Mouse (Mus musculus): ENCODE measurements around the gene Arid1a.

DNA sequence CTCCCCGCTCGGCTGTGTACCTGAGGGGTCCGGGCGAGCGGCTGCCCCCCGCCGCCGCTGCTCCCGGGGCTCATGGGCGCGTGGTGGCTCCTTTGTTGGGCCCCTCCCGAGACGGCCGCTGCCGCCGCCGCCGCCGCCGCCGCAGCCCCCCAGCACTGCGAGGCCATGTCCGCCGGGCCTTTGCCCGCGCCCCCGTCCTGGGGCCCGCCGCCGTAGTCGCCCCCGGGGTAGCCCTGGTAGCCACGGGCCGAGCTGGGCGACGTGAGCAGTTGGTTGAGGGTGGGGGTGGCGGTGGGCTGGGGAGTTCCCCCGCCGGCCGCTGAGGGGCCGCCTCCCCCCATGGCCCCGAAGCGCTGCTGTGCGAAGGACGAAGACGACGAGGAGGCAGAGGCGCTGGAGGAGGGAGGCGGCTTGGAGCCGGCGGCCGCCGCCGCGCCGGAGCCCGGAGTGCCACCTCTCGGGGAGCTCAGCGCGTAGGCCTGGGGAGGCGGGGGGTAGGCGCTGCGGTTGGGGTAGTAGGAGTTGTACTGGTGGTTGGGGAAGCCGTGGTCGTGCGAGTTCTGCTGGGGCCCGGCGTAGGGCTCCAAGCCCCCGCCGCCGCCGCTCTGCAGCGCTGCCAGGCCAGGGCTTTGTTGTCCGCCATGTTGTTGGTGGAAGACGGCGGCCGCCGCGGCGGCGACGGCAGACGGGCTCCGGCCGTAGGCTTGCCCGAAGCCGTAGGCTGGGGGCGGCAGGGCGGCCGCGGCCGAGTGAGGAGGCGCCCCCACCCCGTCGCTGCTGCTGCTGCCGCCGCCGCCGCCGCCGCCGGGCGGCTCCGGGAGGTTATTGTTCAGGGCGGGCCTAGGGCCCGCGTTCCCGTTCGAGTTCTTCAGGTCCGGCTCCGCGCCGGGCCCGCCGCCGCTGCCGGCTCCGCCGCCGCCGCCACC lies 3.9 kb downstream of the Arid1a start:
- TF ChIP-seq GATA1 (IDR thresholded peaks at IDR 0.05; ENCODE audit: borderline replicate concordance, low read length) = no peak
- no peak for TF ChIP-seq CTCF (IDR thresholded peaks at IDR 0.05; ENCODE audit: low read depth, low read length)
- no peak for TF ChIP-seq TAL1 (conservative IDR thresholded peaks at IDR 0.05; ENCODE audit: low read depth, low read length)
- TF ChIP-seq GATA2 (IDR thresholded peaks at IDR 0.05; ENCODE audit: borderline replicate concordance, low read depth, low read length) = no peak
- TF ChIP-seq POLR2AphosphoS5 (IDR thresholded peaks at IDR 0.05; ENCODE audit: insufficient replicate concordance, low read depth, low read length) = no peak
